Mouse (Mus musculus): ENCODE data around the gene Olfr1396.

Olfr1396 gene

DNA sequence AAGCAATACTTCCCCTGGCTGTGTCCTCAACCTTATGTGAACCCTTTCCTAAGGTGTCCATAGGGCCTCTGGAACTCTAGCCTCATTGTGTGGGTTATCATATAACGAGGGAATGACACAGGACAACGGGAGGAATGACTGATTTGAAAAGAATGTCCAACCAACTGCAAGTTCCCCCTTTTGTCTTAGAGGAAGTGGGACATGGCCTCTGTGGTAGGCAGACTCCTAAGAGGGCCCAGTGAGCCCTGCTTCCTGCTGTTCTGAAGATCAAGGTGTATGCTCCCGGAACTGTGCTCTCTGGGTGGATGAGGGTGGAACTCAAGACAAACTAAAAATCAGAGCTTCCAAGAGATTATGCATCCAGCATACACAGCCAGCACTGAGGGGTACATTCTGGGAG, 54.6 kb downstream of the Olfr1396 start:
- in situ Hi-C loops (cut with MboI, MseI): loop anchor here (5.0 kb wide), 1 partner anchor 68 kb away; the partner anchor contains the start of genes Gm12185 and Tgtp1
